Mouse (Mus musculus) G1E (cell line): Measurements from ENCODE around the gene Supt5.

Source experiments
- CTCF ChIP-seq: IDR thresholded peaks from 2 replicates; pipeline ENCODE4 v1.5.1; 2012; ENCODE audit warnings: low read depth, low read length, inconsistent platforms, mixed read lengths
- GATA1 ChIP-seq: IDR thresholded peaks from 2 replicates; pipeline ENCODE4 v1.6.1; 2012; ENCODE audit warnings: borderline replicate concordance, low read length, inconsistent platforms, mixed read lengths
- GATA2 ChIP-seq: IDR thresholded peaks from 2 replicates; pipeline ENCODE4 v1.6.1; 2012; ENCODE audit warnings: low read depth, low read length, inconsistent platforms, borderline replicate concordance
- POLR2AphosphoS5 ChIP-seq: IDR thresholded peaks from 2 replicates; pipeline ENCODE4 v1.6.1; 2012; ENCODE audit warnings: low read depth, low read length, inconsistent platforms; ENCODE audit not compliant: insufficient replicate concordance

GRCm38 (mm10) chr7:28341381-28341780 is 2.8 kb upstream of the Supt5 start:
- TF ChIP-seq CTCF: no peak
- no peak for TF ChIP-seq GATA1
- no peak for TF ChIP-seq GATA2
- no peak for TF ChIP-seq POLR2AphosphoS5
